Mouse (Mus musculus) limb, embryonic 13.5 days (tissue): ENCODE measurements at regions not wholly inside any gene's neighbourhood (a gene's known extent, or its start where the extent isn't known, plus 50 kb on each side); places are given as distances from the start of the nearest gene placed in this dataset.
A peak's percentile ranks its signal among the peaks of the same experiment; 100 is the strongest.

Experiments
- ATAC-seq: fragments of 200-750 bp; cut with Nextera tagmentation; 2 replicates; pipeline ENCODE4 v1.8.0; 2017; ENCODE audit warnings: low read depth, moderate number of reproducible peaks, moderate TSS enrichment; ENCODE audit not compliant: low FRiP score
- H3K27ac ChIP-seq: fragments of 300-500 bp; sonication (generic); 2 replicates; pipeline ENCODE4 v1.5.1; 2015; ENCODE audit warnings: inconsistent platforms, mild to moderate bottlenecking, moderate library complexity
- H3K27me3 ChIP-seq: fragments of 300-500 bp; sonication (generic); 2 replicates; pipeline ENCODE4 v1.6.1; 2015; ENCODE audit warnings: mild to moderate bottlenecking, inconsistent platforms
- H3K36me3 ChIP-seq: fragments of 300-500 bp; sonication (generic); 2 replicates; pipeline ENCODE4 v1.6.1; 2015; ENCODE audit warnings: inconsistent platforms, mild to moderate bottlenecking, moderate library complexity
- H3K4me1 ChIP-seq: fragments of 300-500 bp; sonication (generic); 2 replicates; pipeline ENCODE4 v1.6.1; 2015; ENCODE audit warnings: inconsistent platforms
- H3K4me2 ChIP-seq: fragments of 300-500 bp; sonication (generic); replicated peaks from 2 replicates; pipeline ENCODE4 v1.6.1; 2015; ENCODE audit warnings: inconsistent platforms, mild to moderate bottlenecking, moderate library complexity
- H3K4me3 ChIP-seq: fragments of 300-500 bp; sonication (generic); 2 replicates; pipeline ENCODE4 v1.5.1; 2015; ENCODE audit warnings: moderate library complexity, mild to moderate bottlenecking, inconsistent platforms
- H3K9ac ChIP-seq: fragments of 300-500 bp; sonication (generic); 2 replicates; pipeline ENCODE4 v1.6.1; 2015; ENCODE audit warnings: mild to moderate bottlenecking, inconsistent platforms
- H3K9me3 ChIP-seq: fragments of 300-500 bp; sonication (generic); 2 replicates; pipeline ENCODE4 v1.6.1; 2016; ENCODE audit warnings: inconsistent platforms
- WGBS: fragments of 180-500 bp; shearing (Covaris S2); methylation state at CpG from one replicate; pipeline ENCODE4 v1.1.7; 2015; 5-methylcytosine and 5-hydroxymethylcytosine counted together

DNA sequence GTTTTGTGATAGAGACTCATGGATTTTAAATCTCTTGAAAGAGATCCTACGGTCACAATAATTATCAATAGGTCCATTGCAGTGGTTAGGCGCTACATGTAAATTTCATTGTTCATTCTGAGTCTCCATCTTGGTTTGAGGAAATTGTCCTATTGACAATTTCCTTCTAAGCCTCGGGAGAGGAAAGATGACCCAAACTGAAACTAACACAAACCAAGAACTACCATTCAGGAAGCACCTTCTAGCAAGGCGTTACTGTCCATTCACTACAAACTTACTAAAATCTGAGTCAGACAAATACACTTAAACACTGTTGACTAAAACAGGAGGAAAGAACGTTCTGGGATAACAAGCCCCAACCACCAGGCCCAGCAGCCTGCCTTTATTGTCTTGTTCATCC is 140.1 kb upstream of the Olig3 start:
- Histone ChIP-seq H3K9me3 (no peaks in the 10 kb centered on the region), H3K9ac (no peak overlapping the region), H3K4me2 (no peak overlapping the region), H3K4me1 (no peaks in the 10 kb centered on the region), H3K36me3 (no peaks in the 10 kb centered on the region), H3K27me3 (no peaks in the 10 kb centered on the region), H3K27ac (no peak overlapping the region), H3K4me3 (no peak overlapping the region)
- WGBS, result 83% methylated on average over 5 of the region's 5 CpGs
- ATAC-seq, result no peak

DNA sequence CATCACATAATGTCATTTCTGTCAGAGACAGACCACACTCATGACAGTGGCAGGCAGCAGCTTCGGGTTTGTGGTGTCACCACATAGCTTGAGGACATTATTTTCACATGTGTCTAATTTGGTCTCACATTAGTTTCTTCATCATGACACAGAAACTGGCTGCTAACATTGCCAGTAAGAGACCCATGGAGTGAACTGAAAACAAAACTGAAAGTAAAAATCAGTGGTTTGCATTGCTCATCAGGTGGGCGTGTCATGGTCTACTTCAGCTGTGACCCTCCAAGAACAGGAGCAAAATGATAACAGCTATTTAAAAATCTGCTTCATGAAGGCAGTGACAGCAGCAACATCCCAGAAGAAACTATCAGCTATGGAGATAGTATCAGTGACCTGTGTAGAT is 146.6 kb upstream of the Olig3 start:
- no peak overlapping the region for H3K4me2 ChIP-seq
- no peak overlapping the region for H3K9ac ChIP-seq
- H3K4me3 ChIP-seq, result no peak overlapping the region
- H3K9me3 ChIP-seq, result no peaks in the 10 kb centered on the region
- H3K4me1 ChIP-seq, result no peaks in the 10 kb centered on the region
- H3K27ac ChIP-seq, result no peak overlapping the region
- H3K36me3 ChIP-seq, result no peaks in the 10 kb centered on the region
- no peak for ATAC-seq
- WGBS, result 82% methylated on average over 2 of the region's 2 CpGs
- H3K27me3 ChIP-seq, result no peaks in the 10 kb centered on the region

DNA sequence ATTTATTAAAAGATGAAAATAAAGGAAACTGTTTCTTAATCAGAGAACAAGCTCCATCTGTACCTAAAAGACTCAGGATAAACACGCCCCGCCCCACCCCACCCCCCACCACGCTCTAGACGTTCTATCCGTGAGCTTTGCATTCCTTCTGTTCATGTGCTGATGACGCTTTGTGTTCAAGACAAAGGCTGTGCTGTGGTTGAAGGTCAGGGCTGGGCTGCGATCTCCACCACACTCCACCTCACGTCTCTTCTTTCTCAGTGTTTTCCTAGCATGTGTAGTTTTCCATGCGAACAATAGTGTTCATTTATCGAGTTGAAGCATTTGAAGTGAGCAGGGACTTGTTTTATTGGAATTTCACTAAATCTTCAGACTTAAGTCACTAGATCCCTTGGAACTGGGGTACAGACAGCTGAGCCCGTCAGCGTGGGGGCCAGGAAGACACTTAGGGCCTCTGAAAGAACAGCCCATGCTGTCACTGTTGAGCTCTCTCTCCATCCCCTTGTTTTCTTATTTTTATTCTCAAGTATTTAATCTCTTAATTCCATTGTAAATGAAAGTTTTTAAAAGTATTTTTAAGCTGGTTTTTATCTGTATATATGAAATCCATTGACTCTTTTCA is 148.1 kb upstream of the Olig3 start:
- ATAC-seq, result no peak
- H3K9me3 ChIP-seq, result no peaks in the 10 kb centered on the region
- no peaks in the 10 kb centered on the region for H3K4me1 ChIP-seq
- no peaks in the 10 kb centered on the region for H3K36me3 ChIP-seq
- no peak overlapping the region for H3K4me3 ChIP-seq
- H3K4me2 ChIP-seq, result peak overlapping the region; percentile 31; the same call in 1 of the 2 replicates
- H3K27me3 ChIP-seq, result no peaks in the 10 kb centered on the region
- no peak overlapping the region for H3K27ac ChIP-seq
- no peak overlapping the region for H3K9ac ChIP-seq
- 25% methylated on average over 12 of the region's 12 CpGs for WGBS

DNA sequence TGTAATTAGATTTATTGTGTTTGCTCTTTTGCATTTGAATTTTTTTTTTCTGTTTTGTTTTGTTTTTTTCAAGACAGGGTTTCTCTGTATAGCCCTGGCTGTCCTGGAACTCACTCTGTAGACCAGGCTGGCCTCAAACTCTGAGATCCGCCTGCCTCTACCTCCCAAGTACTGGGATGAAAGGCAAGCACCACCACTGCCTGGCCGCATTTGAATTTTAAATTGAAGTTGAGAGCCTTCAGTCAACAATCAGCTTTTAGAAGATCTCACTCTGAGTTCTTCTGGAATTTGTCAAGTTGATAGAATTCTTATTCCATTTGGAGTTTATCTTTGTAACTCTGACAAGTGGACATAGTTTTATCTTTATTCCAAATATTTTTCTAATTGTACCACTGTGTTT is 148.8 kb upstream of the Olig3 start:
- no peak for ATAC-seq
- no peak overlapping the region for H3K9ac ChIP-seq
- no peaks in the 10 kb centered on the region for H3K4me1 ChIP-seq
- H3K4me2 ChIP-seq, result no peak overlapping the region
- H3K27ac ChIP-seq, result no peak overlapping the region
- WGBS, result 82% methylated on average over 2 of the region's 2 CpGs
- no peak overlapping the region for H3K4me3 ChIP-seq
- H3K27me3 ChIP-seq, result no peaks in the 10 kb centered on the region
- H3K9me3 ChIP-seq, result no peaks in the 10 kb centered on the region
- H3K36me3 ChIP-seq, result no peaks in the 10 kb centered on the region

DNA sequence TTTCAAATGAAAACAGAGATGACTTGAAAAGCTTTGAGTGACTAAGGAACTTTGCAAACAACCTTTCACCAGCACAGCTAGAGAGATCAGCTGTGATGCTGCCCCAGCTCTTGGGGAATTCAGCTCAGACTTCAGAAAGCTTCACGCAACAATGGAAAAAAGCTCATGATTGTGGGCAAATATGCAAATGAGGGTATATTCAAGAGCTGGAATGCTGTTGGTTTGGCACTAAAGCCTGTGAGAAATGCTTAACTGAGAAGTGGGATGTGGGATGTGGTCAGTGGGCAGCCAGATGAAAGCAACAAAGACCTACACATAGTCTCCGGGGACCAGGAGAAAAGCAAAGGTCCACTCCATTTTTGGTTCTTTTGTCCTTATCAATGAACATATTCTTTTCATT is 156.0 kb upstream of the Olig3 start:
- H3K27ac ChIP-seq, result no peak overlapping the region
- H3K4me1 ChIP-seq, result no peaks in the 10 kb centered on the region
- no peak for ATAC-seq
- 92% methylated on average over 2 of the region's 2 CpGs for WGBS
- H3K27me3 ChIP-seq, result no peaks in the 10 kb centered on the region
- no peaks in the 10 kb centered on the region for H3K36me3 ChIP-seq
- H3K9ac ChIP-seq, result no peak overlapping the region
- H3K4me2 ChIP-seq, result no peak overlapping the region
- no peaks in the 10 kb centered on the region for H3K9me3 ChIP-seq
- H3K4me3 ChIP-seq, result no peak overlapping the region

DNA sequence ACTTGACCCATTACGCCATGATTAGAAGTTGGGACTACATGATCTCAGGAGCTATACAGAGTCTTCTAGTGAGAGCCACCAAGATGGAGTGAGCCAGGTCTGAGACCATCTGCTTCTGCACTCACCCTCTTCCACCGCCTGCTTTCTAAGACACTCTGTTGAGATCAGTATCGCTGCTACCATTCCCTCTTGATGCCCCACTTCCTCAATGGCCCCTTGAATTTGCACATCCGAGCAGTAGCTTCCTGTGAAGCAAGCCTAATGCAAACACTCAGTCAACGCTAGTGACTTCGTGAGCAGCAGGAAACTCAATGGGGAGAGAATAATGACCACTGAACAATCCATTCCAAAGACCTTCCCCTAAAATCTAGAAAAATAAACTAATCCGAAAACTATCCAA is 160.7 kb upstream of the Olig3 start:
- Histone ChIP-seq H3K9ac (no peak overlapping the region), H3K4me2 (no peak overlapping the region), H3K4me1 (peaks cover 3% of the 10 kb centered on the region; the same call in 1 of the 2 replicates), H3K27me3 (no peaks in the 10 kb centered on the region), H3K36me3 (no peaks in the 10 kb centered on the region), H3K9me3 (no peaks in the 10 kb centered on the region), H3K27ac (no peak overlapping the region), H3K4me3 (no peak overlapping the region)
- no peak for ATAC-seq
- WGBS, result 76% methylated on average over 7 of the region's 7 CpGs

DNA sequence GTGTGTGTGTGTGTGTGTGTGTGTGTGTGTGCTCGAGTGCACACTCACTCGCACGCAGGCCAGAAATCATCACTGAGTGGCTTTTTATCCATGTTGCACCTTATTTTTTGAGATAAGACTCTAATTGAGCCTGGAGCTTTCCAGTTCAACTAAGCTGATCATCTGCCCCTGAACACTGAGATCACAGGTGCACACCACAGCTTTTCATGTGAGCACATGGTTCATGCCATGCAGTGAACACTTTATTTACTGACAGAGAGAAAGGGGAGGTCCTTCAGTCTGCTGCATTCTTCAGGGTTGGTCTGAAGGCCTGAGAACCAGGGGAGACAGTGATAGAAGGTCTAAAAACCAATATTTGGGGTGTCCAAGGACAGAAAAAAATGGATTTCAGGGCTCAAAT is 161.7 kb upstream of the Olig3 start:
- H3K36me3 ChIP-seq, result no peaks in the 10 kb centered on the region
- no peak overlapping the region for H3K4me2 ChIP-seq
- no peaks in the 10 kb centered on the region for H3K27me3 ChIP-seq
- no peak overlapping the region for H3K9ac ChIP-seq
- no peak overlapping the region for H3K27ac ChIP-seq
- WGBS, result 82% methylated on average over 3 of the region's 3 CpGs
- peaks cover 3% of the 10 kb centered on the region; the same call in 1 of the 2 replicates for H3K4me1 ChIP-seq
- no peak overlapping the region for H3K4me3 ChIP-seq
- H3K9me3 ChIP-seq, result no peaks in the 10 kb centered on the region
- ATAC-seq, result no peak

DNA sequence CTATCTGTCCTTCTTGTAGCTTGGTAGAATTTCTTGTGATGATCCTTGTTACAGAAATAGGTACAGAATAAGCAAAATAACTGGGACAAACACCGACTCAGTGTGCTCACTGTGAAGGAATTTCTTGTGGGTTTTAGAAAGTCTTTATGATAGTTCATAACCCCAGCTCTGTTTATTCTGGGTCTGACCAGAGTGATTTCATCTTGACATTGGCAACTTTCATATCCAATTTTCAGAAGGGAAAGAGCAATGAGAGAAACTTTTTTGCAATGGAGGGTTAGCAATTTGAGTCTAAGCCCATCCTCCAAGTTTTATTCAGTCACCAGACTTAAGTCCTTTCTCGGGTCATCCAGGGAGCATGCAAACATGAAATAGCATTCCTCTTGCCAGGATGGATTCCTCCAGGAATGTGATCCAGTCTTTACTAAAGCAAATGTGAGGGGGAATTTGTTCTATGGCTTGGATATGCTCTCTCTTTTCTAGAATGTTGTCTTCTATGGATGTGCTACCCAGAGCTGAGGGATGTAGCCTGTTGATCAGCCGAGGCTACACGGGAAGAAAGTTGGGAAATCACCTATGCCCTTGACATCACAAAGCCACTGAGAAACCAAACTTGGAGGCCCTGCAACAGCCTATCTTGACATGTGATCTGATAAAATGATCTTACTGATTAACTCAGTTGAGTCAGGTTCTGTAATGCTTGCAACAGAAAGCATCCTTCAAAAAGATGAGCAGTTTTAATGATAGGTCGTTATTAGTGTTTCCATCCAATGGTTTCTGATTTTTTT is 163.2 kb upstream of the Olig3 start:
- ATAC-seq, result no peak
- H3K4me3 ChIP-seq, result no peak overlapping the region
- no peaks in the 10 kb centered on the region for H3K36me3 ChIP-seq
- peaks cover 7% of the 10 kb centered on the region; the same call in 1 of the 2 replicates for H3K4me1 ChIP-seq
- no peak overlapping the region for H3K27ac ChIP-seq
- WGBS, result 84% methylated on average over 5 of the region's 5 CpGs
- no peak overlapping the region for H3K9ac ChIP-seq
- peaks cover 4% of the 10 kb centered on the region; the same call in 1 of the 2 replicates for H3K27me3 ChIP-seq
- no peak overlapping the region for H3K4me2 ChIP-seq
- H3K9me3 ChIP-seq, result no peaks in the 10 kb centered on the region

DNA sequence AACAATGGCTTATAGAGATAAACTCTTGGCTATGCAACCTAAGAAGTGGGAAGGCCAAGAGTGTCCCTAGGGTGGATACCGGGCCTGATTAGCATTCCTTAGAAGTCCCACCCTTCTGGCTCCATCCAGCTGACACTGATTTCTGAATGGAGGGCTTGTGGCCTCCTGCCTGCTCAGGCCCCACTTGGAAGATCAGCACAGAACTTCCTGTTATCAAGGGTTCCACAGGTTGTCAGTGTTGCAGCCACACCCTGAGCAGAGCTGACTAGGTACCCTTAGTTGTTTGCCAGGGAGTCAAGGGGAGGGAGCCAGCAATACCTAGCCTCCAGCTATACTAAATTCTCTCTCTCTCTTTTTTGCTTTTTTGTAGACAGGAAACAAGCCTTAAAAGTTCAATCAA is 164.1 kb upstream of the Olig3 start:
- H3K27me3 ChIP-seq, result peaks cover 12% of the 10 kb centered on the region
- H3K4me3 ChIP-seq, result no peak overlapping the region
- no peak overlapping the region for H3K9ac ChIP-seq
- H3K36me3 ChIP-seq, result no peaks in the 10 kb centered on the region
- H3K9me3 ChIP-seq, result no peaks in the 10 kb centered on the region
- H3K4me2 ChIP-seq, result no peak overlapping the region
- no peak for ATAC-seq
- no peak overlapping the region for H3K27ac ChIP-seq
- WGBS, result 14% methylated on average over 1 of the region's 1 CpGs
- peaks cover 13% of the 10 kb centered on the region; the same call in 1 of the 2 replicates for H3K4me1 ChIP-seq

DNA sequence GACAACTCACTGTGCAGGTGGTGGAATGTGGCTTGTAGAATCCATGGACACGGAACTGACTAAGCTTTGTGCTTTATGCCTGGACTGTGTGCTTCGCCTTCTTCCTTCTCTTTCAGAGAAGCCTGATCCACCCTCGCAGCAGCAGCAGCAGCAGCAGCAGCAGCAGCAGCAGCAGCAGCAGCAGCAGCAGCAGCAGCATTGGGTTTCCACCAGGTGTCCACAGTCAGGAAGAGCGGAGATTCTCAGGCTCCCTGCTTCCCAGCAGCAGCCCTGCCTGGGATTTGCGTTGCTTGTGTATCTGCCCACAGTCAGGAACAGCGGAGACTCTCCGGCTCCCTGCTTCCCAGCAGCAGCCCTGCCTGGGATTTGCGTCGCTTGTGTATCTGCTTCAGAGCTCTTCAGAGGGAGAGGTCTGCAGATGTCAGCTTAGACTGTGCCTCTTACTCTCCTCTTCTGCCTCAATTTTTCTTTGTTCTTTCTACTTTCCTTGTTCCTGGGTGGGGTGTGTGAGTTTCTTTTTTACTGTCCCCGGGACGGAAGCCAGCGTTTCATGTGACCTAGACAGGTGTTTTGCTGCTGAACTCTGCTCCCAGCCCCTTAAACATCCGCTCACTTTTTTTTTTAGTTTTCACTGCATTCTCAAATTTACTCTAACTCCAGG is 168.1 kb upstream of the Olig3 start:
- no peaks in the 10 kb centered on the region for H3K9me3 ChIP-seq
- peaks cover 17% of the 10 kb centered on the region for H3K27me3 ChIP-seq
- H3K27ac ChIP-seq, result no peak overlapping the region
- H3K4me2 ChIP-seq, result peak overlapping the region; percentile 55
- peaks cover 16% of the 10 kb centered on the region; the same call in 1 of the 2 replicates for H3K4me1 ChIP-seq
- no peaks in the 10 kb centered on the region for H3K36me3 ChIP-seq
- H3K4me3 ChIP-seq, result peak overlapping the region; percentile 26
- peak; percentile 45; the same call in 1 of the 2 replicates for ATAC-seq
- 16% methylated on average over 13 of the region's 13 CpGs for WGBS
- H3K9ac ChIP-seq, result peak overlapping the region; percentile 56

DNA sequence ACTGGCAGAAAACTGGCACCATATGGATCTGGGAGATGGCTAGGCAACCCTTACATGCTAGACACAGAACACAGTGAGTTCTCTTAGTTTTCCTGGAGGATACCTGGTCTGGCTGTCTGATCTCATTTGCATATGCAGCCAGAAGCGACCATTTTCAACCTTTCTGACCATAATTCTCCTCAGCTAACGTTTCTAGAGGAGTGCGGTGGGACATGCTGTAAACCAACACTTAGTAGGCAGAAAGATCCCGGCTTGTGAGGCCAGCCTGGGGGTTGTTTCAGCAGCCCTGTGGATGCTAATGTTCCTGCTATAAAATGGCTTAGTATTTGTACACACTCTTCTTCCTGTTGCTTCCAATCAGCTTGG is 168.6 kb upstream of the Olig3 start:
- 26% methylated on average over 4 of the region's 4 CpGs for WGBS
- peaks cover 16% of the 10 kb centered on the region; the same call in 1 of the 2 replicates for H3K4me1 ChIP-seq
- no peak overlapping the region for H3K27ac ChIP-seq
- H3K36me3 ChIP-seq, result no peaks in the 10 kb centered on the region
- peak overlapping the region; percentile 26 for H3K4me3 ChIP-seq
- H3K27me3 ChIP-seq, result peaks cover 17% of the 10 kb centered on the region
- no peak for ATAC-seq
- H3K9me3 ChIP-seq, result no peaks in the 10 kb centered on the region
- H3K4me2 ChIP-seq, result peak overlapping the region; percentile 55
- peak overlapping the region; percentile 56 for H3K9ac ChIP-seq

DNA sequence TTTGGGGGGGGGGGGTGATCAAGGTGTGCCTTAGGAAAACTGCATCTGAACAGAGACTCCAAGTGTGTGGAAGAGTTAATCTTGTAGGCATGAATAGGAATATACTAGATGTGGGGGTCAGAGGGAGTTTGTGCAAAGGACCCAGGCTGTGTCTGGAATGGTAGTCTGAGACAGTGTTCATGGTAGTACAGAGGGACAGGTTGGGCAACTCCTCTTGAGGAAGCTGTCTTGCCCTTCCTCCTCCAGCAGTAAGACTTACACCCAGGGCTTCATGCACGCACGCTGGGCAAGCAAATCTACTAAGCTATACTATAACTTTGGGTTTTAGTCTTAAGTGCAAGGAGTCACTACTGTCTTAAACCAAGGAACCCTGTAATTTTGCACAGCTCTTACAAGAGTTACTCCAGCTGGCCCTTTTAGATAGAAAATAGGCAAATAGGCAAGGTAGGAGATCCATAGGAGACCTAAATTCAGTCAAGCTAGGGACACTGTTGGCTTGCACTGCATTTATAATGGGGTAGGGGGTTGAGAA is 169.2 kb upstream of the Olig3 start:
- H3K4me1 ChIP-seq, result peaks cover 14% of the 10 kb centered on the region; the same call in 1 of the 2 replicates

More for the DNA sequence above, 169.2 kb upstream of the Olig3 start:
- H3K27me3 ChIP-seq, result peaks cover 17% of the 10 kb centered on the region
- no peak overlapping the region for H3K27ac ChIP-seq
- no peaks in the 10 kb centered on the region for H3K36me3 ChIP-seq
- H3K9ac ChIP-seq, result no peak overlapping the region
- no peaks in the 10 kb centered on the region for H3K9me3 ChIP-seq
- ATAC-seq, result no peak
- no peak overlapping the region for H3K4me2 ChIP-seq
- WGBS, result 74% methylated on average over 2 of the region's 2 CpGs
- H3K4me3 ChIP-seq, result no peak overlapping the region
